Mouse (Mus musculus) megakaryocyte-erythroid progenitor cell, adult 5 weeks (primary cell): Measurements from ENCODE around the gene Vmn1r116. TPM values are rescaled to one million over a fixed set of nuclear protein-coding genes. Genes with fewer than 3 reads are reported as not detected.

Source experiments
- polyA plus RNA-seq: library from polyadenylated mRNA; stranded (reverse); fragments of >175 nt; gene quantifications from 2 replicates; pipeline ENCODE4 v1.2.3, GENCODE M21; 2012

The Vmn1r116 gene
- polyA plus RNA-seq = not detected in 2 replicates

DNA sequence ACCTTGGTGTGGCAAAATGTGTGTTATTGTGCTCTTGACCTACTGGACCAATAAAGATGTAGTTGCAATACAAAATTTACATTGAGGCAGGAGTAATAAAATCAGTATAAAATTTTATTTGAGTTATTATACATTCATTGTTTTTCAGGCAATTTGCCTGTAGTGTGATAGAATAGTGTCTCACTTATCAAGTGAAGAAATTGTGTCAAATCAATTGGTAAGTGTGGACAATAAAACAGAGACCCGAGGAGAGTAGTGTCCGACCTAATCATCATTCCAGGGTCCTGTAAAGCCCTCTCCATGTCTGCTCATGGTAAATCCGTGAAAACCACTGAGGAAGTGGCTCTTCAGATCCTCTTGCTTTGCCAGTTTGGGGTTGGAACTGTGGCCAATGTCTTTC lies at the start of gene Vmn1r116:
Gene Vmn1r116, plus strand, starts transcription at position 301 of the 400 bp plus-strand sequence.

GRCm38 (mm10) chr7:20844885-20845284 lies 27.2 kb upstream of the Vmn1r116 start, which contains the start of gene Vmn1r115:
Vmn1r115 (minus strand) TSS chr7:20844985.

DNA sequence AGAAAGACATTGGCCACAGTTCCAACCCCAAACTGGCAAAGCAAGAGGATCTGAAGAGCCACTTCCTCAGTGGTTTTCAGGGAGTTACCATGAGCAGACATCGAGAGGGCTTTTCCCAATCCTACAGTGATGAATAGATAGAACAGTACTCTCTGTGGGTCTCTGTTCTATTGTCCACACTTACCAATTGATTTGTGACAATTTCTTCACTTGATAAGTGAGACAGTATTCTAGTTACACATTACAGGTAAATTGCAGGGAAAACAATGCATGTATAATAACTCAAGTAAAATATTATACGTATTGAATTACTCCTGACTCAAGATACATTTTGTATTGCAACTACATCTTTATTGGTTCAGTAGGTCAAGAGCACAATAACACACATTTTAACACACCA lies 12.0 kb downstream of the Vmn1r116 start, which contains the start of gene Vmn1r117:
Gene Vmn1r117, minus strand, starts transcription at position 101 of the 400 bp plus-strand sequence.

DNA sequence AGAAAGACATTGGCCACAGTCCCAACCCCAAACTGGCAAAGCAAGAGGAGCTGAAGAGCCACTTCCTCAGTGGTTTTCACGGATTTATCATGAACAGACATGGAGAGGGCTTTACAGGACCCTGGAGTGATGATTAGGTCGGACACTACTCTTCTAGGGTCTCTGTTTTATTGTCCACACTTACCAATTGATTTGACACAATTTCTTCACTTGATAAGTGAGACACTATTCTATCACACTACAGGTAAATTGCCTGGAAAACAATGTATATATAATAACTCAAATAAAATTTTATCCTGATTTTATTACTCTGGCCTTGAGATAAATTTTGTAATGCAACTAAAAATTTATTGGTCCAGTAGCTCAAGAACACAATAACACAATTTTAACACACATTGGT lies 40.2 kb downstream of the Vmn1r116 start, which contains the start of gene Vmn1r118:
Gene Vmn1r118, minus strand, starts transcription at position 101 of the 400 bp plus-strand sequence.

Other genes with a start within 250 kb of the Vmn1r116 start
- gene Vmn1r107, start 203.3 kb upstream of the Vmn1r116 start, polyA plus RNA-seq = not detected in 2 replicates
- gene Vmn1r111, start 169.0 kb upstream of the Vmn1r116 start, polyA plus RNA-seq = not detected in 2 replicates
- not detected in 2 replicates for gene Gm10668, start 141.6 kb upstream of the Vmn1r116 start, polyA plus RNA-seq
- gene Vmn1r112, start 101.1 kb upstream of the Vmn1r116 start, polyA plus RNA-seq = not detected in 2 replicates
- gene Vmn1r113, start 85.0 kb upstream of the Vmn1r116 start, polyA plus RNA-seq = not detected in 2 replicates
- gene Vmn1r114, start 60.1 kb upstream of the Vmn1r116 start, polyA plus RNA-seq = not detected in 2 replicates
- gene Vmn1r115, start 27.3 kb upstream of the Vmn1r116 start, polyA plus RNA-seq = not detected in 2 replicates
- gene Vmn1r117, start 11.9 kb downstream of the Vmn1r116 start, polyA plus RNA-seq = not detected in 2 replicates
- not detected in 2 replicates for gene Vmn1r118, start 40.1 kb downstream of the Vmn1r116 start, polyA plus RNA-seq
- gene Vmn1r119, start 140.2 kb downstream of the Vmn1r116 start, polyA plus RNA-seq = 0.22 TPM in 1 of 2 replicates, not detected in the other
- gene Vmn1r120, start 181.5 kb downstream of the Vmn1r116 start, polyA plus RNA-seq = not detected in 2 replicates
- gene Vmn1r121, start 226.3 kb downstream of the Vmn1r116 start, polyA plus RNA-seq = not detected in 2 replicates